Mouse (Mus musculus) lung, embryonic 15.5 days (tissue): ENCODE data around the gene Idh2. TPM values are rescaled to one million over a fixed set of nuclear protein-coding genes. Genes with fewer than 3 reads are reported as not detected.
A peak's percentile ranks its signal among the peaks of the same experiment; 100 is the strongest.

Experiments
- ATAC-seq: fragments of 200-750 bp; cut with Nextera tagmentation; 2 replicates; pipeline ENCODE4 v1.8.0; 2017; ENCODE audit warnings: moderate number of reproducible peaks, borderline replicate concordance; ENCODE audit not compliant: low FRiP score, low TSS enrichment; ENCODE audit errors: extremely low read depth
- H3K27ac ChIP-seq: fragments of 300-500 bp; sonication (generic); 2 replicates; pipeline ENCODE4 v1.5.1; 2015; ENCODE audit warnings: moderate library complexity, mild to moderate bottlenecking, inconsistent platforms
- H3K27me3 ChIP-seq: fragments of 300-500 bp; sonication (generic); 2 replicates; pipeline ENCODE4 v1.6.1; 2015; ENCODE audit warnings: inconsistent platforms
- H3K36me3 ChIP-seq: fragments of 300-500 bp; sonication (generic); 2 replicates; pipeline ENCODE4 v1.6.1; 2015; ENCODE audit warnings: inconsistent platforms
- H3K4me1 ChIP-seq: fragments of 300-500 bp; sonication (generic); 2 replicates; pipeline ENCODE4 v1.6.1; 2015; ENCODE audit warnings: inconsistent platforms
- H3K4me2 ChIP-seq: fragments of 300-500 bp; sonication (generic); 2 replicates; pipeline ENCODE4 v1.6.1; 2015; ENCODE audit warnings: inconsistent platforms, mild to moderate bottlenecking, moderate library complexity
- H3K4me3 ChIP-seq: fragments of 300-500 bp; sonication (generic); 2 replicates; pipeline ENCODE4 v1.5.1; 2015; ENCODE audit warnings: mild to moderate bottlenecking, inconsistent platforms
- H3K9ac ChIP-seq: fragments of 300-500 bp; sonication (generic); 2 replicates; pipeline ENCODE4 v1.6.1; 2015; ENCODE audit warnings: inconsistent platforms
- H3K9me3 ChIP-seq: fragments of 300-500 bp; sonication (generic); 2 replicates; pipeline ENCODE4 v1.6.1; 2016; ENCODE audit warnings: inconsistent platforms
- WGBS: fragments of 180-500 bp; shearing (Covaris S2); methylation state at CpG from one replicate; pipeline ENCODE4 v1.1.7; 2015; 5-methylcytosine and 5-hydroxymethylcytosine counted together
- polyA plus RNA-seq: library from polyadenylated mRNA; unstranded; fragments of >200 nt; fragmentation: Nextera tagmentation; extraction: Ambion mirVana; gene quantifications from 2 replicates; pipeline ENCODE4 v1.2.1, GENCODE M21; 2015

The Idh2 gene
- polyA plus RNA-seq, 1 experiment from 2014 or later, result 692 TPM

GRCm38 (mm10) chr7:80121083-80121482 is 5.9 kb upstream of the Idh2 start:
- peaks cover 26% of the 10 kb centered on the region for H3K4me1 ChIP-seq
- no peak overlapping the region for H3K4me3 ChIP-seq
- H3K27ac ChIP-seq, result peak overlapping the region; percentile 75
- peak; percentile 56 for ATAC-seq
- no peaks in the 10 kb centered on the region for H3K9me3 ChIP-seq
- no peak overlapping the region for H3K9ac ChIP-seq
- no peaks in the 10 kb centered on the region for H3K36me3 ChIP-seq
- no peak overlapping the region for H3K4me2 ChIP-seq
- H3K27me3 ChIP-seq, result no peaks in the 10 kb centered on the region
- WGBS, result 35% methylated on average over 5 of the region's 5 CpGs

- no peak overlapping the region for H3K4me2 ChIP-seq
- ATAC-seq, result no peak
- no peak overlapping the region for H3K27ac ChIP-seq
- H3K4me3 ChIP-seq, result no peak overlapping the region
- H3K36me3 ChIP-seq, result no peaks in the 10 kb centered on the region
- H3K4me1 ChIP-seq, result peaks cover 32% of the 10 kb centered on the region
- no peak overlapping the region for H3K9ac ChIP-seq
- no peaks in the 10 kb centered on the region for H3K27me3 ChIP-seq
- no peaks in the 10 kb centered on the region for H3K9me3 ChIP-seq
- WGBS, result 59% methylated on average over 4 of the region's 4 CpGs
Measured at GRCm38 (mm10) chr7:80119198-80119597, 4.0 kb upstream of the Idh2 start.

GRCm38 (mm10) chr7:80116158-80116557 is 966 bp upstream of the Idh2 start:
- Histone ChIP-seq H3K4me1 (peaks cover 48% of the 10 kb centered on the region), H3K9ac (no peak overlapping the region)
- WGBS, result 64% methylated on average over 2 of the region's 2 CpGs

GRCm38 (mm10) chr7:80114451-80115223 is 555 bp downstream of the Idh2 start:
- Histone ChIP-seq H3K27me3 (no peaks in the 10 kb centered on the region), H3K4me2 (peak overlapping the region; percentile 64), H3K4me1 (peaks cover 49% of the 10 kb centered on the region), H3K27ac (peak overlapping the region; percentile 98), H3K36me3 (0 out of 2 replicates have a peak, but pooled peaks cover 6% of the 10 kb centered on the region), H3K9me3 (no peaks in the 10 kb centered on the region), H3K4me3 (peak overlapping the region; percentile 60), H3K9ac (peak overlapping the region; percentile 78)
- ATAC-seq, result peak; percentile 83
- under 1% methylated on average over 52 of the region's 52 CpGs for WGBS

More at GRCm38 (mm10) chr7:80116158-80116557, 966 bp upstream of the Idh2 start:
- no peaks in the 10 kb centered on the region for H3K36me3 ChIP-seq
- peak overlapping the region; percentile 64; the same call in 1 of the 2 replicates for H3K4me2 ChIP-seq
- no peaks in the 10 kb centered on the region for H3K27me3 ChIP-seq
- H3K4me3 ChIP-seq, result no peak overlapping the region
- no peak overlapping the region for H3K27ac ChIP-seq
- no peaks in the 10 kb centered on the region for H3K9me3 ChIP-seq
- no peak for ATAC-seq

- no peaks in the 10 kb centered on the region for H3K27me3 ChIP-seq
- peaks cover 49% of the 10 kb centered on the region for H3K4me1 ChIP-seq
- H3K4me3 ChIP-seq, result peak overlapping the region; percentile 60
- H3K9me3 ChIP-seq, result no peaks in the 10 kb centered on the region
- peak overlapping the region; percentile 98 for H3K27ac ChIP-seq
- H3K4me2 ChIP-seq, result peak overlapping the region; percentile 64
- 4% methylated on average over 10 of the region's 10 CpGs for WGBS
- ATAC-seq, result no peak
- 0 out of 2 replicates have a peak, but pooled peaks cover 6% of the 10 kb centered on the region for H3K36me3 ChIP-seq
- H3K9ac ChIP-seq, result peak overlapping the region; percentile 78
Measured at GRCm38 (mm10) chr7:80113989-80114388, 1.2 kb downstream of the Idh2 start.

- H3K36me3 ChIP-seq, result peaks cover 16% of the 10 kb centered on the region
- peaks cover 44% of the 10 kb centered on the region for H3K4me1 ChIP-seq
- no peak overlapping the region for H3K9ac ChIP-seq
Measured at GRCm38 (mm10) chr7:80111066-80112045, 3.8 kb downstream of the Idh2 start.

GRCm38 (mm10) chr7:80106441-80106840 is 8.8 kb downstream of the Idh2 start:
- whole genome bisulfite sequencing, result 88% methylated on average over 1 of the region's 1 CpGs
- H3K36me3 ChIP-seq, result peaks cover 38% of the 10 kb centered on the region

More at GRCm38 (mm10) chr7:80111066-80112045, 3.8 kb downstream of the Idh2 start:
- Histone ChIP-seq H3K4me2 (no peak overlapping the region), H3K9me3 (no peaks in the 10 kb centered on the region), H3K27ac (no peak overlapping the region), H3K27me3 (no peaks in the 10 kb centered on the region), H3K4me3 (no peak overlapping the region)
- WGBS, result 70% methylated on average over 9 of the region's 9 CpGs
- no peak for ATAC-seq

GRCm38 (mm10) chr7:80105637-80106390 is 9.4 kb downstream of the Idh2 start:
- Histone ChIP-seq H3K9me3 (no peaks in the 10 kb centered on the region), H3K27ac (no peak overlapping the region), H3K4me3 (no peak overlapping the region), H3K9ac (no peak overlapping the region), H3K4me1 (peaks cover 4% of the 10 kb centered on the region; the same call in 1 of the 2 replicates), H3K27me3 (no peaks in the 10 kb centered on the region), H3K4me2 (no peak overlapping the region), H3K36me3 (peaks cover 44% of the 10 kb centered on the region)
- no peak for ATAC-seq
- WGBS, result 87% methylated on average over 4 of the region's 4 CpGs

More at GRCm38 (mm10) chr7:80106441-80106840, 8.8 kb downstream of the Idh2 start:
- Histone ChIP-seq H3K9ac (no peak overlapping the region), H3K27ac (no peak overlapping the region), H3K27me3 (no peaks in the 10 kb centered on the region), H3K4me1 (peaks cover 10% of the 10 kb centered on the region; the same call in 1 of the 2 replicates), H3K9me3 (no peaks in the 10 kb centered on the region), H3K4me2 (no peak overlapping the region), H3K4me3 (no peak overlapping the region)
- no peak for ATAC-seq

- 78% methylated on average over 3 of the region's 3 CpGs for WGBS
- H3K4me1 ChIP-seq, result no peaks in the 10 kb centered on the region
- H3K4me2 ChIP-seq, result no peak overlapping the region
- no peak overlapping the region for H3K4me3 ChIP-seq
- no peaks in the 10 kb centered on the region for H3K27me3 ChIP-seq
- ATAC-seq, result no peak
- no peaks in the 10 kb centered on the region for H3K9me3 ChIP-seq
- no peak overlapping the region for H3K27ac ChIP-seq
- H3K9ac ChIP-seq, result no peak overlapping the region
- H3K36me3 ChIP-seq, result peaks cover 63% of the 10 kb centered on the region
Measured at GRCm38 (mm10) chr7:80103335-80103734, 11.9 kb downstream of the Idh2 start.

- WGBS, result 90% methylated on average over 13 of the region's 13 CpGs
- Histone ChIP-seq H3K27me3 (no peaks in the 10 kb centered on the region), H3K4me3 (no peak overlapping the region), H3K4me2 (no peak overlapping the region), H3K36me3 (peaks cover 99% of the 10 kb centered on the region), H3K9me3 (no peaks in the 10 kb centered on the region), H3K27ac (no peak overlapping the region), H3K4me1 (no peaks in the 10 kb centered on the region), H3K9ac (no peak overlapping the region)
- ATAC-seq, result no peak
Measured at GRCm38 (mm10) chr7:80098389-80098976, 16.7 kb downstream of the Idh2 start.
